Mouse (Mus musculus) E14TG2a.4 (cell line): ENCODE measurements at regions not wholly inside any gene's neighbourhood (a gene's known extent, or its start where the extent isn't known, plus 50 kb on each side); places are given as distances from the start of the nearest gene placed in this dataset.

Experiments used
- CTCF ChIP-seq: conservative IDR thresholded peaks from 2 replicates; pipeline ENCODE4 v1.5.1; 2014; ENCODE audit warnings: low read length
- NANOG ChIP-seq: IDR thresholded peaks from 2 replicates; pipeline ENCODE4 v1.6.1; 2014; ENCODE audit warnings: borderline replicate concordance, low read length, mixed read lengths
- POU5F1 ChIP-seq: IDR thresholded peaks from 2 replicates; pipeline ENCODE4 v1.6.1; 2014; ENCODE audit warnings: low read length, borderline replicate concordance

GRCm38 (mm10) chr4:4556126-4556525 lies 237.0 kb downstream of the Impad1 start:
- no peak for TF ChIP-seq CTCF
- no peak for TF ChIP-seq NANOG
- no peak for TF ChIP-seq POU5F1
